In the genomic region with DNA sequence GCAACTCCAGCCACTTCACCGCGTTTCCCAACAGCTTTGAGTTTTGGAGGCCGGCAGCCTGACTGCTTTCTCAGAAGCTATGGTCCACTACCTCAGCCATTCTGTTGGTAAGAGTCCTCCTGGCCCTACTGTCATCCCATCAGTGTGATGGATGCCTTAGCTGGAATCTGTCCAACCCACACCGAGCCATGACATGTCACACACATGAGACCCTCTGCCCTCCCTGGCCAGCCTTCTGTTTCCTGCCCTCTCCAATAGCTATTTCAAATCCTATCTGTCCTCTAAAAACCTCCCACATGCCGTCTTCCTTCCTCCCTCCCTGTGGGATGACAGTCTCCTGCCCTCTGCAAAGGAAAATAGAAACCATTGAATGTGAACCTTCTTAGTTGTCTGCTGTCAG, we compare ENCODE assay signal across 7 mouse cellular contexts. TPM values are rescaled to one million over a fixed set of nuclear protein-coding genes. Genes with fewer than 3 reads are reported as not detected.
DNase-seq lines count a peak whose midpoint lies in the region; ATAC-seq and TF ChIP-seq lines count a peak whose summit lies in the region.

No protein-coding gene starts in this region.

- no peak overlapping the region for H3K4me3 ChIP-seq in hindbrain, embryonic 12.5 days
- H3K4me3 ChIP-seq in hindbrain, embryonic 11.5 days (ENCODE audit: low read depth, low read length), result no peak overlapping the region
- no peak overlapping the region for H3K4me3 ChIP-seq in cortical plate, adult 2 months (ENCODE audit: insufficient read depth, low read length)
- H3K4me3 ChIP-seq in embryonic facial prominence, embryonic 13.5 days, result 0 out of 2 replicates have a peak overlapping the region, but pooled peaks have one; percentile 31

- H3K9me3 ChIP-seq in hindbrain, embryonic 12.5 days (replicated peaks), result no peaks in the 10 kb centered on the region
- H3K9me3 ChIP-seq in hindbrain, embryonic 11.5 days (ENCODE audit: control insufficient read depth, low read length), result no peaks in the 10 kb centered on the region
- H3K9me3 ChIP-seq in embryonic facial prominence, embryonic 13.5 days, result no peaks in the 10 kb centered on the region

- no peak for DNase-seq in hindbrain, embryonic 11.5 days (ENCODE audit: low spot score)
- DNase-seq in kidney, postnatal 14 days, result peak; percentile 78
- no peak for DNase-seq in natural killer cell, adult 2 months (ENCODE audit: low spot score in 2 of 2)
- no peak for DNase-seq in frontal cortex, postnatal 36 days (ENCODE audit: low spot score in 2 of 2)

- no peaks in the 10 kb centered on the region for H3K27me3 ChIP-seq in hindbrain, embryonic 12.5 days
- no peaks in the 10 kb centered on the region for H3K27me3 ChIP-seq in hindbrain, embryonic 11.5 days (ENCODE audit: control insufficient read depth, insufficient read depth, low read length)
- H3K27me3 ChIP-seq in embryonic facial prominence, embryonic 13.5 days, result peaks cover 6% of the 10 kb centered on the region

- TF ChIP-seq CTCF in cortical plate, adult 2 months (IDR thresholded peaks at IDR 0.05; ENCODE audit: extremely low read depth, insufficient read depth, low read length), result no peak

- no peak for ATAC-seq in hindbrain, embryonic 12.5 days (ENCODE audit: low FRiP score)
- ATAC-seq in hindbrain, embryonic 11.5 days (ENCODE audit: low FRiP score), result no peak
- ATAC-seq in embryonic facial prominence, embryonic 13.5 days (ENCODE audit: insufficient number of reproducible peaks, insufficient read depth, low FRiP score, low TSS enrichment, low read depth), result no peak

- peak overlapping the region; percentile 58; the same call in 1 of the 2 replicates for H3K4me2 ChIP-seq in hindbrain, embryonic 12.5 days (replicated peaks)
- no peak overlapping the region for H3K4me2 ChIP-seq in hindbrain, embryonic 11.5 days (replicated peaks; ENCODE audit: low read depth, low read length)
- H3K4me2 ChIP-seq in embryonic facial prominence, embryonic 13.5 days, result no peak overlapping the region; the same call in 1 of the 2 replicates

- 79% methylated on average over 5 of the region's 5 CpGs for WGBS in hindbrain, embryonic 12.5 days
- 67% methylated on average over 5 of the region's 5 CpGs for WGBS in hindbrain, embryonic 11.5 days
- WGBS in embryonic facial prominence, embryonic 13.5 days, result 86% methylated on average over 5 of the region's 5 CpGs

- H3K4me1 ChIP-seq in hindbrain, embryonic 12.5 days, result peaks cover 30% of the 10 kb centered on the region
- H3K4me1 ChIP-seq in hindbrain, embryonic 11.5 days (replicated peaks; ENCODE audit: control insufficient read depth, insufficient read depth, low read length), result 0 out of 2 replicates have a peak, but pooled peaks cover 5% of the 10 kb centered on the region
- peaks cover 20% of the 10 kb centered on the region for H3K4me1 ChIP-seq in cortical plate, adult 2 months (ENCODE audit: control insufficient read depth, insufficient read depth, low read length)
- peaks cover 24% of the 10 kb centered on the region for H3K4me1 ChIP-seq in embryonic facial prominence, embryonic 13.5 days

- H3K36me3 ChIP-seq in hindbrain, embryonic 12.5 days, result no peaks in the 10 kb centered on the region
- H3K36me3 ChIP-seq in hindbrain, embryonic 11.5 days (ENCODE audit: control insufficient read depth, insufficient read depth, low read length), result no peaks in the 10 kb centered on the region
- no peaks in the 10 kb centered on the region for H3K36me3 ChIP-seq in embryonic facial prominence, embryonic 13.5 days

- no peak overlapping the region for H3K9ac ChIP-seq in hindbrain, embryonic 12.5 days
- no peak overlapping the region for H3K9ac ChIP-seq in hindbrain, embryonic 11.5 days (ENCODE audit: low read depth, low read length)
- H3K9ac ChIP-seq in embryonic facial prominence, embryonic 13.5 days, result peak overlapping the region; percentile 53; the same call in 1 of the 2 replicates

- H3K27ac ChIP-seq in hindbrain, embryonic 12.5 days, result 0 out of 2 replicates have a peak overlapping the region, but pooled peaks have one; percentile 2
- H3K27ac ChIP-seq in hindbrain, embryonic 11.5 days (ENCODE audit: low read depth, low read length), result no peak overlapping the region
- peak overlapping the region; percentile 81 for H3K27ac ChIP-seq in cortical plate, adult 2 months (ENCODE audit: insufficient read depth, low read length)
- H3K27ac ChIP-seq in embryonic facial prominence, embryonic 13.5 days, result 0 out of 2 replicates have a peak overlapping the region, but pooled peaks have one; percentile 62

- TF ChIP-seq POLR2A in cortical plate, adult 2 months (IDR thresholded peaks at IDR 0.05; ENCODE audit: extremely low read depth, insufficient read depth, low read length), result no peak

RNA-seq across cellular contexts. Expression of a gene that starts 1.2 kb away (rescaled TPM):
- polyA plus RNA-seq in hindbrain, embryonic 12.5 days (2016; fragmentation: Nextera tagmentation; extraction: Ambion mirVana), result 0.46 and 0.64 TPM in 2 replicates
- 0.48 and 0.68 TPM in 2 replicates for polyA plus RNA-seq in hindbrain, embryonic 11.5 days (2014; fragmentation: Nextera tagmentation; extraction: Ambion mirVana)
- 0.29 and 0.32 TPM in 2 replicates for polyA plus RNA-seq in cortical plate, adult 2 months (2012; rRNA removed)
- polyA plus RNA-seq in embryonic facial prominence, embryonic 13.5 days (2015; fragmentation: Nextera tagmentation; extraction: Ambion mirVana), result 0.21 and 0.69 TPM in 2 replicates

RNA-seq across cellular contexts. Expression of a gene that starts 11.2 kb away (rescaled TPM):
- polyA plus RNA-seq in hindbrain, embryonic 12.5 days (2016; fragmentation: Nextera tagmentation; extraction: Ambion mirVana), result 3.8 and 4.5 TPM in 2 replicates
- 2.8 and 4.3 TPM in 2 replicates for polyA plus RNA-seq in hindbrain, embryonic 11.5 days (2014; fragmentation: Nextera tagmentation; extraction: Ambion mirVana)
- 1.2 and 1.3 TPM in 2 replicates for polyA plus RNA-seq in cortical plate, adult 2 months (2012; rRNA removed)
- 0.58 and 0.65 TPM in 2 replicates for polyA plus RNA-seq in embryonic facial prominence, embryonic 13.5 days (2015; fragmentation: Nextera tagmentation; extraction: Ambion mirVana)

RNA-seq across cellular contexts. Expression of a gene that starts 31.7 kb away (rescaled TPM):
- 0.14 TPM in 1 of 2 replicates, not detected in the other for polyA plus RNA-seq in hindbrain, embryonic 12.5 days (2016; fragmentation: Nextera tagmentation; extraction: Ambion mirVana)
- polyA plus RNA-seq in hindbrain, embryonic 11.5 days (2014; fragmentation: Nextera tagmentation; extraction: Ambion mirVana), result 0.12 TPM in 1 of 2 replicates, not detected in the other
- polyA plus RNA-seq in cortical plate, adult 2 months (2012; rRNA removed), result 0.06 and 0.76 TPM in 2 replicates
- polyA plus RNA-seq in embryonic facial prominence, embryonic 13.5 days (2015; fragmentation: Nextera tagmentation; extraction: Ambion mirVana), result 1.1 and 1.5 TPM in 2 replicates

RNA-seq across cellular contexts. Expression of a gene that starts 49.8 kb away (rescaled TPM):
- 0.61 and 0.91 TPM in 2 replicates for polyA plus RNA-seq in hindbrain, embryonic 12.5 days (2016; fragmentation: Nextera tagmentation; extraction: Ambion mirVana)
- 0.84 and 1.5 TPM in 2 replicates for polyA plus RNA-seq in hindbrain, embryonic 11.5 days (2014; fragmentation: Nextera tagmentation; extraction: Ambion mirVana)
- 0.19 and 0.28 TPM in 2 replicates for polyA plus RNA-seq in cortical plate, adult 2 months (2012; rRNA removed)
- 0.19 and 0.22 TPM in 2 replicates for polyA plus RNA-seq in embryonic facial prominence, embryonic 13.5 days (2015; fragmentation: Nextera tagmentation; extraction: Ambion mirVana)
